Mouse (Mus musculus): ENCODE measurements around the gene Trak1. TPM values are rescaled to one million over a fixed set of nuclear protein-coding genes. Genes with fewer than 3 reads are reported as not detected.

Trak1 gene
- polyA plus RNA-seq, 1 experiment: 44.1 TPM

- Histone ChIP-seq H3K4me3 (ENCODE audit: low read depth, low read length) (no peak overlapping the region), H3K9me3 (replicated peaks; ENCODE audit: control insufficient read depth, insufficient read depth, low read length, poor library complexity, severe bottlenecking) (peaks cover 4% of the 10 kb centered on the region; the same call in 1 of the 2 replicates), H3K36me3 (ENCODE audit: control insufficient read depth, insufficient read depth, low read length, poor library complexity, severe bottlenecking) (no peaks in the 10 kb centered on the region), H3K9ac (ENCODE audit: low read depth, poor library complexity, severe bottlenecking) (no peak overlapping the region), H3K27ac (ENCODE audit: insufficient read depth, low read length) (no peak overlapping the region), H3K4me1 (ENCODE audit: control insufficient read depth, insufficient read depth, low read length) (peaks cover 2% of the 10 kb centered on the region), H3K27me3 (ENCODE audit: control insufficient read depth, insufficient read depth, low read length, poor library complexity, severe bottlenecking) (no peaks in the 10 kb centered on the region)
- TF ChIP-seq CTCF (IDR thresholded peaks at IDR 0.05; ENCODE audit: low read depth, low read length) (no peak), POLR2A (IDR thresholded peaks at IDR 0.05; ENCODE audit: insufficient read depth, low read length) (no peak), EP300 (IDR thresholded peaks at IDR 0.05; ENCODE audit: insufficient read depth, low read depth, low read length) (no peak)
Observed at GRCm38 (mm10) chr9:121279216-121279615, 18.1 kb upstream of the Trak1 start.

- Histone ChIP-seq H3K4me3 (ENCODE audit: low read depth, low read length) (no peak overlapping the region), H3K9me3 (replicated peaks; ENCODE audit: control insufficient read depth, insufficient read depth, low read length, poor library complexity, severe bottlenecking) (peaks cover 8% of the 10 kb centered on the region), H3K27ac (ENCODE audit: insufficient read depth, low read length) (no peak overlapping the region), H3K9ac (ENCODE audit: low read depth, poor library complexity, severe bottlenecking) (no peak overlapping the region), H3K27me3 (ENCODE audit: control insufficient read depth, insufficient read depth, low read length, poor library complexity, severe bottlenecking) (no peaks in the 10 kb centered on the region), H3K4me1 (ENCODE audit: control insufficient read depth, insufficient read depth, low read length) (no peaks in the 10 kb centered on the region), H3K36me3 (ENCODE audit: control insufficient read depth, insufficient read depth, low read length, poor library complexity, severe bottlenecking) (no peaks in the 10 kb centered on the region)
- TF ChIP-seq CTCF (IDR thresholded peaks at IDR 0.05; ENCODE audit: low read depth, low read length) (no peak), POLR2A (IDR thresholded peaks at IDR 0.05; ENCODE audit: insufficient read depth, low read length) (no peak), EP300 (IDR thresholded peaks at IDR 0.05; ENCODE audit: insufficient read depth, low read depth, low read length) (no peak)
Observed at GRCm38 (mm10) chr9:121281891-121282290, 15.4 kb upstream of the Trak1 start.

- TF ChIP-seq EP300 (IDR thresholded peaks at IDR 0.05; ENCODE audit: insufficient read depth, low read depth, low read length) (no peak), POLR2A (IDR thresholded peaks at IDR 0.05; ENCODE audit: insufficient read depth, low read length) (no peak), CTCF (IDR thresholded peaks at IDR 0.05; ENCODE audit: low read depth, low read length) (no peak)
- no peak overlapping the region for H3K27ac ChIP-seq (ENCODE audit: insufficient read depth, low read length)
- H3K27me3 ChIP-seq (ENCODE audit: control insufficient read depth, insufficient read depth, low read length, poor library complexity, severe bottlenecking): no peaks in the 10 kb centered on the region
- no peak overlapping the region for H3K4me3 ChIP-seq (ENCODE audit: low read depth, low read length)
- no peaks in the 10 kb centered on the region for H3K4me1 ChIP-seq (ENCODE audit: control insufficient read depth, insufficient read depth, low read length)
- H3K9ac ChIP-seq (ENCODE audit: low read depth, poor library complexity, severe bottlenecking): no peak overlapping the region
- H3K36me3 ChIP-seq (ENCODE audit: control insufficient read depth, insufficient read depth, low read length, poor library complexity, severe bottlenecking): no peaks in the 10 kb centered on the region
- peaks cover 8% of the 10 kb centered on the region for H3K9me3 ChIP-seq (replicated peaks; ENCODE audit: control insufficient read depth, insufficient read depth, low read length, poor library complexity, severe bottlenecking)
Observed at GRCm38 (mm10) chr9:121283620-121284185, 13.6 kb upstream of the Trak1 start.

- no peaks in the 10 kb centered on the region for H3K4me1 ChIP-seq (ENCODE audit: control insufficient read depth, insufficient read depth, low read length)
- H3K27ac ChIP-seq (ENCODE audit: insufficient read depth, low read length): no peak overlapping the region
- H3K9me3 ChIP-seq (replicated peaks; ENCODE audit: control insufficient read depth, insufficient read depth, low read length, poor library complexity, severe bottlenecking): peaks cover 8% of the 10 kb centered on the region
- TF ChIP-seq CTCF (IDR thresholded peaks at IDR 0.05; ENCODE audit: low read depth, low read length) (peak; percentile 28), POLR2A (IDR thresholded peaks at IDR 0.05; ENCODE audit: insufficient read depth, low read length) (no peak)
- no peaks in the 10 kb centered on the region for H3K36me3 ChIP-seq (ENCODE audit: control insufficient read depth, insufficient read depth, low read length, poor library complexity, severe bottlenecking)
- no peak overlapping the region for H3K4me3 ChIP-seq (ENCODE audit: low read depth, low read length)
- no peak overlapping the region for H3K9ac ChIP-seq (ENCODE audit: low read depth, poor library complexity, severe bottlenecking)
- H3K27me3 ChIP-seq (ENCODE audit: control insufficient read depth, insufficient read depth, low read length, poor library complexity, severe bottlenecking): no peaks in the 10 kb centered on the region
Observed at GRCm38 (mm10) chr9:121284422-121284821, 12.9 kb upstream of the Trak1 start.

- Histone ChIP-seq H3K9ac (ENCODE audit: low read depth, poor library complexity, severe bottlenecking) (peak overlapping the region; percentile 34; the same call in 1 of the 2 replicates), H3K4me3 (ENCODE audit: low read depth, low read length) (peak overlapping the region; percentile 69), H3K36me3 (ENCODE audit: control insufficient read depth, insufficient read depth, low read length, poor library complexity, severe bottlenecking) (no peaks in the 10 kb centered on the region), H3K27ac (ENCODE audit: insufficient read depth, low read length) (no peak overlapping the region), H3K9me3 (replicated peaks; ENCODE audit: control insufficient read depth, insufficient read depth, low read length, poor library complexity, severe bottlenecking) (peaks cover 8% of the 10 kb centered on the region), H3K4me1 (ENCODE audit: control insufficient read depth, insufficient read depth, low read length) (no peaks in the 10 kb centered on the region), H3K27me3 (ENCODE audit: control insufficient read depth, insufficient read depth, low read length, poor library complexity, severe bottlenecking) (no peaks in the 10 kb centered on the region)
- no peak for TF ChIP-seq CTCF (IDR thresholded peaks at IDR 0.05; ENCODE audit: low read depth, low read length)
- TF ChIP-seq POLR2A (IDR thresholded peaks at IDR 0.05; ENCODE audit: insufficient read depth, low read length): no peak
Observed at GRCm38 (mm10) chr9:121285341-121286324, 11.7 kb upstream of the Trak1 start.

Data from ES-Bruce4 (cell line).